In the genomic region with DNA sequence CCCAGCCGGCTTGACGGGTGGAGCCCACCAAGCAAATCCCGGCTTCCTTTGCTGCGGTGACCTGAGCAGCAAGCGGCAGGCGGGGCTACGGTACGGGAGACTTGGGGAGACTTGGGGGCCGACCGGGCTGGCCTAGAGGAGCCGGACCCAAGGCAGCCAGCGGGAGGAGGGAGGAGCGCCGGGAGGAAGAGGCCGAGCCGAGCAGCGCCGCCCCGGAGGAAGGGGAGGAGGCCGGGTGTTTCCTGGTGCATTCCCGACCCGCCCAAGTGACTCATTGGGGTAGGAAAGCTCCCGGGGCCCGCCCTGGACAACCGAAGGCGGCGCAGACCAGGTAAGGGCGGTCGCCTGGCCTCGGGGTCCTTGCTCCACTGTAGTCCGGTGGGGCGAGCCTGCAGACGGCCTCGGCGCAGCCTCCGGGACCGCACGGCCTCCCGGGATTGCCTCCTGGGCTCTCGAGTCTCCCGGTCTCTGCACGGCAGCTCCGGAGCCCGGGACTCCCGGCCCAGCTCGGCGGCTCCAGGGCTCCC, we compare ENCODE assay signal across 8 mouse cellular contexts. TPM values are rescaled to one million over a fixed set of nuclear protein-coding genes. Genes with fewer than 3 reads are reported as not detected.
DNase-seq lines count a peak whose midpoint lies in the region; ATAC-seq and TF ChIP-seq lines count a peak whose summit lies in the region.

No protein-coding gene starts in this region.

- DNase-seq in CD4-positive, CD25-positive, alpha-beta regulatory T cell, adult 2 months (ENCODE audit: low read depth, low spot score), result peak; percentile 69
- DNase-seq in brain, embryonic 14.5 days (ENCODE audit: low read depth), result peak; percentile 93
- peak; percentile 97 for DNase-seq in kidney, postnatal 0 days (ENCODE audit: low spot score)
- DNase-seq in naive thymus-derived CD4-positive, alpha-beta T cell, adult 2 months (ENCODE audit: low read depth), result peak; percentile 35
- DNase-seq in splenic B cell, adult 2 months (ENCODE audit: low read depth, low spot score), result peak; percentile 47

- no peak for TF ChIP-seq CTCF in brain, embryonic 14.5 days (IDR thresholded peaks at IDR 0.05; ENCODE audit: borderline replicate concordance, extremely low read depth, insufficient read depth, insufficient read length)
- TF ChIP-seq CTCF in kidney, postnatal 0 days (IDR thresholded peaks at IDR 0.05; ENCODE audit: low read depth), result peak; percentile 20; the same call in 1 of the 2 replicates

- no peaks in the 10 kb centered on the region for H3K36me3 ChIP-seq in erythroblast, embryonic 14.5 days (ENCODE audit: control insufficient read depth)
- H3K36me3 ChIP-seq in heart, embryonic 12.5 days, result 0 out of 2 replicates have a peak, but pooled peaks cover 3% of the 10 kb centered on the region
- H3K36me3 ChIP-seq in kidney, postnatal 0 days (ENCODE audit: insufficient read depth, low read length), result no peaks in the 10 kb centered on the region
- H3K36me3 ChIP-seq in liver, embryonic 12.5 days, result no peaks in the 10 kb centered on the region
- H3K36me3 ChIP-seq in splenic B cell, adult 2 months (ENCODE audit: control insufficient read depth, insufficient read depth, low read length, poor library complexity, severe bottlenecking), result no peaks in the 10 kb centered on the region

- H3K9ac ChIP-seq in heart, embryonic 12.5 days, result peak overlapping the region; percentile 95
- peak overlapping the region; percentile 89 for H3K9ac ChIP-seq in kidney, postnatal 0 days (ENCODE audit: low read depth, low read length)
- peak overlapping the region; percentile 85 for H3K9ac ChIP-seq in liver, embryonic 12.5 days

- peak overlapping the region; percentile 96 for H3K4me2 ChIP-seq in heart, embryonic 12.5 days
- H3K4me2 ChIP-seq in kidney, postnatal 0 days (ENCODE audit: low read length), result peak overlapping the region; percentile 93
- H3K4me2 ChIP-seq in liver, embryonic 12.5 days, result peak overlapping the region; percentile 94

- H3K9me3 ChIP-seq in erythroblast, embryonic 14.5 days (ENCODE audit: control insufficient read depth, low read length), result no peaks in the 10 kb centered on the region
- H3K9me3 ChIP-seq in heart, embryonic 12.5 days (replicated peaks), result no peaks in the 10 kb centered on the region
- H3K9me3 ChIP-seq in kidney, postnatal 0 days (replicated peaks; ENCODE audit: low read length), result no peaks in the 10 kb centered on the region
- no peaks in the 10 kb centered on the region for H3K9me3 ChIP-seq in liver, embryonic 12.5 days (replicated peaks)

- TF ChIP-seq POLR2A in brain, embryonic 14.5 days (IDR thresholded peaks at IDR 0.05; ENCODE audit: borderline replicate concordance, extremely low read depth, insufficient read depth, insufficient read length, poor library complexity, severe bottlenecking), result peak; percentile 40; the same call in 1 of the 2 replicates

- H3K4me3 ChIP-seq in erythroblast, embryonic 14.5 days (replicated peaks), result peak overlapping the region; percentile 81
- peak overlapping the region; percentile 90 for H3K4me3 ChIP-seq in heart, embryonic 12.5 days
- peak overlapping the region; percentile 82 for H3K4me3 ChIP-seq in kidney, postnatal 0 days (replicated peaks; ENCODE audit: low read depth, low read length)
- H3K4me3 ChIP-seq in liver, embryonic 12.5 days, result peak overlapping the region; percentile 82

- ATAC-seq in heart, embryonic 12.5 days (ENCODE audit: insufficient number of reproducible peaks, low FRiP score), result peak; percentile 95
- peak; percentile 99 for ATAC-seq in kidney, postnatal 0 days (replicated peaks; ENCODE audit: low FRiP score, low read depth)
- peak; percentile 95 for ATAC-seq in liver, embryonic 12.5 days

- H3K4me1 ChIP-seq in erythroblast, embryonic 14.5 days (ENCODE audit: control insufficient read depth), result peaks cover 21% of the 10 kb centered on the region
- H3K4me1 ChIP-seq in heart, embryonic 12.5 days (replicated peaks), result peaks cover 18% of the 10 kb centered on the region
- H3K4me1 ChIP-seq in kidney, postnatal 0 days (replicated peaks; ENCODE audit: insufficient read depth, low read length), result peaks cover 7% of the 10 kb centered on the region
- peaks cover 19% of the 10 kb centered on the region for H3K4me1 ChIP-seq in liver, embryonic 12.5 days

- WGBS in heart, embryonic 12.5 days, result under 1% methylated on average over 44 of the region's 47 CpGs
- under 1% methylated on average over 31 of the region's 47 CpGs for WGBS in kidney, postnatal 0 days
- under 1% methylated on average over 40 of the region's 47 CpGs for WGBS in liver, embryonic 12.5 days (ENCODE audit: insufficient replicate concordance)

- H3K27ac ChIP-seq in heart, embryonic 12.5 days (ENCODE audit: poor library complexity, severe bottlenecking), result peak overlapping the region; percentile 96
- peak overlapping the region; percentile 97 for H3K27ac ChIP-seq in kidney, postnatal 0 days
- peak overlapping the region; percentile 77 for H3K27ac ChIP-seq in liver, embryonic 12.5 days

- peaks cover 27% of the 10 kb centered on the region for H3K27me3 ChIP-seq in erythroblast, embryonic 14.5 days (ENCODE audit: control insufficient read depth)
- no peaks in the 10 kb centered on the region for H3K27me3 ChIP-seq in heart, embryonic 12.5 days (replicated peaks)
- H3K27me3 ChIP-seq in kidney, postnatal 0 days (ENCODE audit: insufficient read depth, low read length), result no peaks in the 10 kb centered on the region
- H3K27me3 ChIP-seq in liver, embryonic 12.5 days (replicated peaks), result no peaks in the 10 kb centered on the region
- no peaks in the 10 kb centered on the region for H3K27me3 ChIP-seq in splenic B cell, adult 2 months (ENCODE audit: control insufficient read depth, insufficient read depth, low read length, poor library complexity, severe bottlenecking)

RNA-seq across cellular contexts. Expression of gene Cyfip1, which starts 0.5 kb away (rescaled TPM):
- polyA plus RNA-seq in brain, embryonic 14.5 days (2012; rRNA removed), result 38.3 and 39.6 TPM in 2 replicates
- polyA plus RNA-seq in erythroblast, embryonic 14.5 days (2012), result 0.08 and 0.20 TPM in 2 replicates
- 58.5 and 60.9 TPM in 2 replicates for polyA plus RNA-seq in heart, embryonic 12.5 days (2016; fragmentation: Nextera tagmentation; extraction: Ambion mirVana)
- 64.0 and 74.2 TPM in 2 replicates for polyA plus RNA-seq in kidney, postnatal 0 days (2015; fragmentation: Nextera tagmentation; extraction: Ambion mirVana)
- 29.6 and 30.1 TPM in 2 replicates for polyA plus RNA-seq in liver, embryonic 12.5 days (2016; fragmentation: Nextera tagmentation; extraction: Ambion mirVana)

RNA-seq across cellular contexts. Expression of gene Tubgcp5, which starts 48.1 kb away (rescaled TPM):
- 22.4 and 23.0 TPM in 2 replicates for polyA plus RNA-seq in brain, embryonic 14.5 days (2012; rRNA removed)
- 0.03 and 0.04 TPM in 2 replicates for polyA plus RNA-seq in erythroblast, embryonic 14.5 days (2012)
- 19.2 and 23.8 TPM in 2 replicates for polyA plus RNA-seq in heart, embryonic 12.5 days (2016; fragmentation: Nextera tagmentation; extraction: Ambion mirVana)
- polyA plus RNA-seq in kidney, postnatal 0 days (2015; fragmentation: Nextera tagmentation; extraction: Ambion mirVana), result 19.5 and 19.8 TPM in 2 replicates
- polyA plus RNA-seq in liver, embryonic 12.5 days (2016; fragmentation: Nextera tagmentation; extraction: Ambion mirVana), result 14.8 TPM in 2 replicates

Comparison
In these comparisons a context has a peak if more than half of its experiments do, and no peak if none do; other contexts are left out.
1. Peak in every context shown above with its lines: DNase-seq, ATAC-seq, H3K4me3 ChIP-seq and H3K27ac ChIP-seq.
2. DNase-seq: peak in every context shown above with its lines; median percentile 97 in kidney, postnatal 0 days; 93 in brain, embryonic 14.5 days; 69 in CD4-positive, CD25-positive, alpha-beta regulatory T cell, adult 2 months; 47 in splenic B cell, adult 2 months; 35 in naive thymus-derived CD4-positive, alpha-beta T cell, adult 2 months.
3. RNA of gene Cyfip1, which starts 0.5 kb away (polyA plus RNA-seq): 64.0 to 74.2 TPM in kidney, postnatal 0 days, 58.5 to 60.9 TPM in heart, embryonic 12.5 days, 38.3 to 39.6 TPM in brain, embryonic 14.5 days and 29.6 to 30.1 TPM in liver, embryonic 12.5 days; 0.08 to 0.20 TPM in erythroblast, embryonic 14.5 days; every median in the first group is over 10 times any median in the second.
4. RNA of gene Tubgcp5, which starts 48.1 kb away (polyA plus RNA-seq): 22.4 to 23.0 TPM in brain, embryonic 14.5 days, 19.5 to 19.8 TPM in kidney, postnatal 0 days, 19.2 to 23.8 TPM in heart, embryonic 12.5 days and 14.8 TPM in liver, embryonic 12.5 days; 0.03 to 0.04 TPM in erythroblast, embryonic 14.5 days; every median in the first group is over 10 times any median in the second.